Mouse (Mus musculus) embryo, embryonic 9.5 days (tissue): Measurements from ENCODE around the gene Smcr8.

ENCODE experiments used
- DNase-seq: peaks from one replicate; pipeline ENCODE4 v3.0.0-alpha.2; 2017; ENCODE audit errors: extremely low spot score

Gene Smcr8

DNA sequence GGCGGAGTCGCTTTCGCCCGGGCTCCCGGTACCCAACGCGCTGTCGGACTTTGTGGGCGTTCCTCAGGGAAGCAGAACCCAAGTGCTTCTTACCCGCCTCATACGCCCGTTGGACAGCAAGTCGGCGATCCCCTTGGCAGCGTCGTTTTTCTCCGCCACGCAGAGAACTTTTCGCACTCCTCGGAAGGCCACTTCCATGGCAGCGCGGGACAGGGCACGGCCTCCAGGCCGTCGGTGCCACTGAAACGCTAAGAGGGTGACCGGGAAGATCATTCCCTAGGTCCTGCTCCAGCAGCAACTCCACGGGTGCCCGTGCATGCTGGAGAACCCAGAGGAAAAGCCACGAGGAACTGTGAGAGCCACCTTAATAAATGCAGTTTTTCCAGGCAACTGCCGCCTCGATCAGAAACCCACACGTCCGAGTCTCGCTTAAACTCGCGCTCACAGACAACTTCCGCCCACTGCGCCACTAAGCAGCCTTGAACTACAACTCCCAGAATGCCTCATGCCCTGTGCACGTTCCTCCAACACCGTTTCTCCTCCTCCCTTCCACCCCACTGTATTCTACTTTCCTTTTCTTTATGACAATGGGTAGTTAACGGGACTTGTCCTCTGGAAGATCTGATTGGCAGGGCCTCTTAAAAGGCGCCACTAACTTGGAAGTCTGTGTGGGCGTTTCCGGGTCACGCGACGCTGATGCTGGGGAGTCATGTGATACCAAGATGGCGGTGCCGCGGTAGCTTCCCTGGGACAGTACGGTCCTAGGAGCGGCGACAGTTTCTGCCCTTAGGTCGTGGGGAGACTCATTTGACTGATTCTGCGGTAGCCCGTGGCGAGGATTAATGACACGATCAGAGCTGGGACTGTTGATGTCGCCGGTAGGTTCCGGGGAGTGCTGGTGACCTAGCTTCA lies at the start of gene Smcr8, which contains the start of gene Top3a:
TSS of gene Smcr8 (plus strand) at position 696 of the 912 bp plus-strand sequence.
TSS of gene Top3a (minus strand) at position 537 of the 912 bp plus-strand sequence.
- DNase-seq: peak; percentile 89

DNA sequence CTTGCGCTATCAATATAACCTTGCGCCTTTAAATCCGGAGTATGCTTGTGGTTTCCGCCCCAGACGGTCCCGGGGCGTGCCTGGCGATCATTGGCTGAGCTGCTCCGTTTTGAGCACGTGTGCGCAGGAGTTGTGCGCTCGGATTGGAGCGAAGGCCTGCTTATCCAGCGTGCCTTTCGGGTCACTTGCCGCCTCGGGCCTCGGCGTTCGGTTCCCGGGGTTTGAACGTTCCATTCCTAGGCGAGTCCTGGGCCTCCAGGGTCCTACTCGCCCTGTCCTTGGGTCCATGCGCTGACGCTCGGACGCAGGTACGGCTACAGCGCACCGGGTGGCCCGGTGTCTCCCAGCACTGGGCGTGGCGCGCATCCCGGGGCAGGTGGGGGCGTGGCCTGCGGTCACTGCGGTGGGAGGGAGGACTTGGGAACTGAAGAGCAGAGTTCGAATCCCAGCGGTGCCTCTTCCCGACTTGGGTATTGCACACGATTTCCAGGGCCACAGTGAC lies 49.0 kb upstream of the Smcr8 start, which contains the start of gene Mief2:
TSS of gene Mief2 (plus strand) at position 139 of the 502 bp plus-strand sequence.
- DNase-seq: peak; percentile 91

DNA sequence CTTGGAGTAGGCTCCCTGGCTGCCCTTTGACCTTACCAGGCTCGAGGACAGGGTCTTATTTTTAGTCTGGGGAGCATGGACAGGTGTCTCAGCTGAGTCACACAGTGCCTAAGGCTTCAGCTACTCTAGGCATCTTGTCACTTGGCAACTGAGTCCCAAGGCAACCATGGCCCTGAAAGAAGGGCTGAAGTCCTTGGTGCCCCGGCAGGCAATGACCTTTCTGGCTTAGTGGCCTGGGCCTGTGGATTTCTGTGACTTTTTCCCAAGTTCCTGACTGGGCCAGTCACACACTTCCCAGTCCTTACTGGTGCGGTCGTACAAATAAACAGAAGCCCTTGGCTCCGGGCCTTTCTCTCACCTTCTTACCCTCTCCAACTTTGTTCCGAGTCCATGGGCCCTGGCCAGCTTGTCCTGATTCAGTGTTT lies 48.1 kb upstream of the Smcr8 start:
- DNase-seq: no peak

DNA sequence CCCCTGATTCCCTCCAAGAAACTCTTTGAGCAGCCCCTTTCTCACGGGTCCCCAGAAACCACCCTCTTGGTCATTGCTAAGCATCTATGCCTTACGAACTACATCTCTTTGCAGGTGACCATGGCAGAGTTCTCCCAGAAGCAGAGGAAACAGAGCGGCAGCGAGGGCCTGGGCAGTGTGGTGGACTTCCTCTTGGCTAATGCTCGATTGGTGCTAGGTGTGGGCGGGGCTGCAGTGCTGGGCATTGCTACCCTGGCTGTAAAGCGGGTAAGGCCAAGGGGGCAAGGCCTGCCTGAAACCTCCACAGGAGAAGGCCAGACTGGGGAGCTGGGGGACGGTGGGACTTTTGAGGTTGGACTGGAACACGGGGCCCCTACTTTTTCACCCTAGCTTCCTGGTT lies 47.2 kb upstream of the Smcr8 start:
- DNase-seq: no peak

DNA sequence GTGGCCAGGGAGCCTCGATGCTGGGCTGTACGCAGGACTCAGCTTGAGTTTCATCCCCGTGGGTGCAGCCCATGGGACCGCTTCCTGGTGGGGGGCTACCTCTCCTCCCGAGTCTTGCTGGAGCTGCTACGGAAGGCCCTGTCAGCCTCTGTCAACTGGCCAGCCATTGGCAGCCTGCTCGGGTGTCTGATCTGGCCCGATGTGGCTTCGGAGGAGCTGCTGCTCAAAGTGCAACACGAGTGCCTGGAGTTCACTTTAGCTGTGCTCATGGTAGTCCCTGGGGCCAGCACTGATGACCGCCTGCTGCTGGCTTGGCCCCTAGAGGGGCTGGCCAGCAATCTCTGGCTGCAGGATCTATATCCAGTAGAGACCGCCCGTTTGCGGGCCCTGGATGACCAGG lies 46.1 kb upstream of the Smcr8 start:
- no peak for DNase-seq

DNA sequence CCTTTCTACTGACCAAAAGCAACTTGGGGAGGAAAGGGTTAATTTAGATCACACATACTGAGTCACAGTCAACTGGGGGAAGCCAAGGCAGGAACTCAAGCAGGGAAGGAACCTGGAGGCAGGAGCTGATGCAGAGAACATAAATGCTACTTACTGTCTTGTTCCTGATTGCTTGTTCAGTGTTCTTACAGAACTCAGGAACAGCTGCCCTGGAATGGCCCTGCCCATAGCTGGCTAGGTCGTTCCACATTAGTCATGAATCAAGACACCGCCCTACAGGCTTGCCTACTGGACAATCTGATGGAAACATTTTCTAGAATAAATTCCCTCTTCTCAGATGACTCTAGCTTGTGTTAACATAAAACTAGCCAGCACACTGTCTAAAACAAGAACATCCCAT lies 43.1 kb upstream of the Smcr8 start:
- no peak for DNase-seq

DNA sequence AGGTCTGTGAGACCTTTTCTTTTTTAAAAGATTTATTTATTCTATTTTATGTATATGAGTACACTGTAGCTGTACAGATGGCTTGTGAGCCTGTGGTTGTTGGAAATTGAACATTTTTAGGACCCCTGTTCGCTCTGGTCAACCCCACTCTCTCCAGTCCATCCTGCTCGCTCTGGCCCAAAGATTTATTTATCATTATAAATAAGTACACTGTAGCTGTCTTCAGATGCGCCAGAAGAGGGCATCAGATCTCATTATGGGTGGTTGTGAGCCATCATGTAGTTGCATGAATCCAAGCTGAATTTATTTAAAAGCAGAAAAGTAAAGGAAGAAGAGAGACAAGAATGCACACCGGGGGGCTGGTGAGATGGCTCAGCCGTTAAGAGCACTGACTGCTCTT lies 42.1 kb upstream of the Smcr8 start:
- no peak for DNase-seq

DNA sequence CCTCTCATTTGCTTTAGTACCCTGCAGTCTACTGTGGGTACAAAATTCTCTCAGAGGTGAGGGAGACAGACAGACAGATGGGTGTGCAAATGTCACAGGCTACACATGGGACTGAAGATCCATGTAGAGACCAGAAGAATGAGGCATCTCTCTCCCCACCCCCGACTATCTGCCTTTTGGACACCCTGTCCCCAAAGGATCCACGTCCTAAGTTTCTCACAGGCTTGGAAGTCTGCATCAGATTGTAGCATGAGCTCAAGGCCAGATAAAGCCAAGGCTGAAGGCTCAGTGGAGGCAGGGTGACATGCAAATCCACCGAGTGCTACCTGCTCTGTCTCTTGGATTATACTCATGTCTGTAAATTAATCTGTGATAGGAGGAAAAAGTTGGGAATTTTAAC lies 40.8 kb upstream of the Smcr8 start:
- DNase-seq: no peak

DNA sequence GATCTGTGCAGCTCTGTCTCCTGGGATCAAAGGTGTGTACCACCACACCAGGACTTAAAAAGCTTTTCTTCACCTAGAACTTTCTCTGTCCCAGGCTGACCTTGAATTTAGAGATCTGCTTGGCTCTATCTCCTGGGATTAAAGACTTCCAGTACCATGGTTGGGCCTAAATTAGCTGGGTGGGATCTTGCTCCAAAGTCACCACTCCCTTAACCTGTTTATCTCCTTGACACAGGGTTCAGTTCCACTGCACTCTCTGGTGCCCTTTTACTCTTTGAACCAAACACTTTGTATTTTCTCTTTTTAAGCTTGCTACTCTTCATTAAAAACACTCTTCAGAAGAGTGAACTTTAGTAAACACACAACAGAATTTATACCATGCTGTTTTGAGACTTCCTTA lies 39.9 kb upstream of the Smcr8 start:
- DNase-seq: no peak

DNA sequence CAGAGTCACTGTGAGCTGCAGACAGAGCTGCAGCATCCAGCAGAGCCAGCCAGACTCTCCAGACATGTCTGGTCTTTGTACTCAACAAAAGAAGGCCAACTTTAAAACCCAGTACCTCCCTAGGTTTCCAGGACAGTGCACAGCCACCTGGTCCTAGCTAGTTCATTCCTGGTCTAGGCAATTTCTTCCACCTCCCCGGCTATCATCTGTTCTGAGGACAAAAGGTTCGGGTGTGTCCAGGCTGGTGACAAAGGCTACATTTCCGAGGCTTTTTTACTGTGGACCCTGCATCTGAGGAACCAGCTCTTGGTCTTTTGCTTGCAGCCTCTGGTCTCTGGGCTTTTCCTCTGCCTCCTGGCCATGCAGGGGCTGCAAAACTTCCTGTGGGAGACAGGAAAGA lies 37.0 kb upstream of the Smcr8 start:
- no peak for DNase-seq

DNA sequence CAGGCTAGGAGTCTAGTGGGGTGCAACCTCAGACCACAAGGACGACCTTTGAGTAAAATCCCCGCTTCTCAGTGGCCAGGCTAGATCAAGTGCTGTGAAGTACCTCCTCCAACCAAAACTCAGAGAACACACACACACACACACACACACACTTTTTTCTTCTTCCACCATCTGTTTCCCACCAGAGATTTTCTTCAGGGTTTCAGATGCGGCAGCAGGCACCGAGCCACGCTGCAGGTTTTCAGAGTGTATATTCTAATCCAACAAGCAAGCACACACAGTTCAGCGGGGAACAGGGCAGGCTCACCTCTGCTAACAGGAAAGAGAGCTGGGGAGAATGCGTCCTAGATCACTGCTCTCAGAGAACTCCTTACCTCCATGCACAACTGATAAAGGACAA lies 21.8 kb upstream of the Smcr8 start:
- DNase-seq: no peak

DNA sequence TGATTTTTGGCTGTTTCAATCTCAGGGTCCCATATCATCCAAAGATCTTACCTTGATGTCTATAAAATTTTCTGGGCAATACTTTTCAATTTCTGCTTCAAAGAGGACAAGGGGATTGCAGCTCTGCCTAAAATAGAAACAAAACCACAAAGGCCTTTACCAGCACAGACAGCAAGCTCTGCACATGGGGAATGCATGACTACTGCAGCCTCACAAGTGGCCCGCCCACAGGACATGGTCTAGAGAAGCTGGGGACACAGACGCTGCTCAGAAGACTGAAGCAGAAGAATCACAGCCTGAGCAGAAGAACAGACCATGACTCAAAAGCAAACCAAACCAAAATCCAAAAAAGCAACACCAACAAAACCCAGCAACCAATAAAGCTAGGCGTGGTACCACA lies 15.6 kb upstream of the Smcr8 start:
- no peak for DNase-seq

DNA sequence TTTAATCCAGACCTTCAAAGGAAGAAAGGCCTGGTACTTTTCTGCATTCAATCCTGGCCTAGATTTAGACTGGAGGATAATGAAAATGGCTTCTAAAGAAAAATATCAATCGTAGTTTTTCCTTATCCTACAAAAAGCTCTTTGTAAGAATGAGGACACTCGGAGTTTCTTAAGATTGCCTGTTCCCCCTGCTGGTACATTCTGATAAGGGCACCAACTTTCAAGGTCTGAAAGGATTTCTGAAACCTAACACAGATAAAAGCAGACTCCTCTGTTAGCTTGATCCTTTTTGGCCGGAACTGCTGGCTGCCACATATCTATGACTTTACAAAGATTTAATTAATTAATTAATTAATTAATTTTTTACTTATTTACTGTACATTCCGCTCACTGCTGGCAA lies 10.4 kb upstream of the Smcr8 start:
- no peak for DNase-seq

DNA sequence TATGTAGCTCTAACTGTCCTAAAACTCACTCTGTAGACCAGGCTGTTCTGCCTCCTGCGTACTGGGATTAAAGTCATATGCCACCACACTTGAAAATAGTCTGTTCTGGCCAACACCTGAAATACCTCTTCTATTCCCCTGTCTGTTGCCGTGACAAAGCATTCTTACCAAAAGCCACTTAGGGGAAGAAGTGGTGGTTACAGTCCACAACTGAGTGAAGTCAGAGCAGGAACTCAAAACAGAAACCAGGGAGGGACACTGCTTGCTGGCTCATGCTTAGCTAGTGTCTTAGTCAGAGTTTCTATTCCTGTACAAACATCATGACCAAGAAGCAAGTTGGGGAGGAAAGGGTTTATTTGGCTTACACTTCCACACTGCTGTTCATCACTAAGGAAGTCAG lies 8.0 kb upstream of the Smcr8 start:
- no peak for DNase-seq

DNA sequence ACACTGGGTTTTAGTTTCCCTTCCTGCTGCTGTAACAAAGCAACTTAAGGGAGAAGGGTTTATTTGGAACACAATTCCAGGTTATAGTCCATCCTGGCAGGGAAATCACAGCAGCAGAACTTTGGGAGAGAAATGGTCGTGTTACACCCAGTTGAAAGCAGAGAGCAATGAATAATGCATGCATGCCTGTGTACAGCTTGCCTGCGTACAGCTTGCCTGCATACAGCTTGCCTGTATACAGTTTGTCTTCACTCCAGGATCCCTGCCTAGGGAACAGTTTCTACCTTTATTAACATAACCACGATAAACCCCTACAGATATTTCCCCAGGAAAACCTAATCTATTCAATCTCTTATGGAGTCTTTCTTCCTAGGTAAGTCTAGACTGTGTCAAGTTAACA lies 6.5 kb upstream of the Smcr8 start:
- no peak for DNase-seq

DNA sequence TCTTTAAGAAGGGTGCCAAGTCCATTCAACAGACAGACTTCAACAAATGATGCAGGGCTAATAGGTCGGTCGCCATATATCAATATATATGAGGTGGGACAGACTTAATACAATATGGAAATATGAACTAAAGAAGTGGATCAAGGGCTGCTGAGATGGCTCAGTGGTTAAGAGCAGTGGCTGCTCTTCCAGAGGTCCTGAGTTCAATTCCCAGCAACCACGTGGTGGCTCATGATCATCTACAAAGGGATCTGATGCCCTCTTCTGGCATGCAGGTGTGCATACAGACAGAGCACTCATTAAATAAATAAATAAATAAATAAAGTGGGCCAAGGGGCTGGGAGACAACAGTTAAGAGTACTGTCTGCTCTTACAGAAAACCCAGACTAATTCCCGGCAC lies 5.2 kb upstream of the Smcr8 start:
- DNase-seq: no peak

DNA sequence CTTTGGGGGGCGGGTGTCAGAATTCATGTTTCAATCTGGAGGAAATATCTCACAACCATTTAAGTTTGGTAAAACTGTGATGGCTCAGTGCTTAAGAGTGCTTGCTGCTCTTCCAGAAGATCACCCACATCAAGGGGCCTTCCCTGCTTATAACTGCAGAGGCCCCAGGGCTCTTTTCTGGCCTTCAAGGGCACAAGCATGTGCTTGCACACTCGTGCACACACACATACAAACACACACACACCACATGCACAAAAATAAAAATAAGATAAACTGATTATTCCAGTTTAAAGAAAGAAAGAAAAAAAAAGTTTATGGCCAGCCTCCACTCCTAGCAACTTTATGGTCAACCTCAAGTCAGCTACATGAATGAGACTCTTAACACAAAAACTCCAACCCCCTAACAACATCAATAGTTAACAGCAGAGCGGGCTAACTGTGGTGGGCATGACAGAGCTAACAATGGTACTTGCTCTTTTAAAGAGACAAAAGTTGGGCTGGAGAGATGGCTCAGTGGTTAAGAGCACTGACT lies 3.1 kb upstream of the Smcr8 start:
- no peak for DNase-seq

DNA sequence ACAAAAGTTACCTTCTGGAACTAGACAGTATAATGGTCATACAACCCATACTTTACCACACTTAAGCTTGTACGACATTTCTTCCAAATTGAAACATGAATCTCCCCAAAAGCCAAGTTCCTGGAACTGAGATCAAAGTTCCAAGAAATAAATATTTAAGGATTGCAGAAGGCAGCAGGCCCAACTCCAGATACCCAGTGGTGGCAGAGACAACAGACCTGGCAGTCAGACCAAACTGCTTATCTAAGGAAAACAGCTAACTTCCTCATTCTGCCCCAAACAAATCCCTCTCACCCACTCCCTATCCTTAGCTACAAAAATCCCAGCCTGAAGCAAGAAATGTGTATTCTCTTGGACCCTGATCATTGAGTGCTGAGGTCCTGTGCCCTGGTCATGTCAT lies 2.5 kb upstream of the Smcr8 start:
- DNase-seq: no peak

DNA sequence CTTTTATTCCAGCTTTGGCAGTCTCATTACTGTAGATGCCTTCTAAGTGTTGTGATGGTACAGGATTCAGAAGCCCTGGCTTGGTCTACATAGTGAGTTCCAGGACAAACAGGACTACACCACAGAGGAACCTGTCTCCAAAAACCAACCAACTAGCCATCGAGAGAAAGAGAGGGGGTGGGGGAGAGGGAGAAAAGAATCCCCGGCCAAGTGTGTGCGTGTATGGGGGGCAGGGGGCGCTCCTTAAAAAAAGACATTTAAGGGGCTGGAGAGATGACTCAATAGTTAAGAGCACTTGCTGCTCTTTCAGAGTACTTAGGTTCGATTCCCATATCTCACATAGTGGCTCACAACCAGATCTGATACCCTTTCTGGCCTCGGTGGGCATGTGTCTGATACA lies 1.7 kb upstream of the Smcr8 start:
- no peak for DNase-seq

DNA sequence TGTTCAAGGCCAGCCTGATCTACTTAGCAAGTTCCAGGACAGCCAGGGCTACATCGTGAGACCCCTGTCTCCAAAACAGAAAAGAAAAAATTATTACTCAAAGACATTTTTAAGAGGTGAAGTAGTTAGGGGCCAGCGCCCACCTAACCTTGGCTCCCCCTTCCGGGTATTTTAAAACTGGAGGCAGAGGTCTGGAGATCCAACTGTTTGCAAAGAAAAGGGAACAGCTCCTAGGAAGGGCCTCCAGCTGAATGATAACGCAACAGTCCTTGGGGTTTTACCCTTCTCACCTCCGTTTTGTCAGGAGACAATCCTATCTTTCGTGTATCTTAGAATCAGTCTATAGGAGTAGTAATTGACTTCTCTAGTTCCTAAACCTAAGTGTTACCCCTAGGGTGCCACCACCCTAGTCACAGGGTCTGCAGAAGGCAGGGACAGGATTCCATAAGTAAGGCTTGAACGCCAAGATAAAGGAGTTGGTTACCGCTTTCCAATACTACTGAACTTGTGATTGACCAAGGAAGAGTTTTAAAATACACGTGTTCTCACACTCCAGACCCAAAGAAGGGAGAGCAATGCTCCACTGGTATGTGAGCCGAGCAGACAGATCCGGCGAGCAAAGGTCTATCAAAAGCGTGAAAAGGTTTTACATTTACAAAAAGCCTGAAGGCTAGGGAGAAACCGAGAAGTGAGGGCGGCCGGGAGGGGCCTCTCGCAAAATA lies 1.1 kb upstream of the Smcr8 start:
- DNase-seq: peak; percentile 64

DNA sequence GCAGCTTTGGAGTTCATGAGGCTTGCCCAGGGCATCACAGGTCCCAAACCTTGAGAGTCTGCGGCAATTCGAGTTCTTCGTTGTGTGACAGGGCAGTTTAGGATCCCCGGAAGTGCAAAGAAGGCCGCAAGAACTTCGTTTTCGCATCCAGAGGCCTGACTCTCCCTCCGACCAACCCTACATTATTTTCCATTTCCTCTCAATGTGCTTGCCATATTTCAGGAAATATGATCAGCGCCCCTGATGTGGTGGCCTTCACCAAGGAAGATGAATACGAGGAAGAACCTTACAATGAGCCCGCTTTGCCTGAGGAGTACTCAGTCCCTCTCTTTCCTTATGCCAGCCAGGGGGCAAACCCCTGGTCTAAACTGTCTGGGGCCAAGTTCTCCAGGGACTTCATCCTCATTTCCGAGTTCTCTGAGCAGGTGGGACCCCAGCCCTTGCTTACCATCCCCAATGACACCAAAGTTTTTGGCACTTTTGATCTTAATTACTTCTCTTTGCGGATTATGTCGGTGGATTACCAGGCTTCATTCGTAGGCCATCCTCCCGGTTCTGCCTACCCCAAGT lies 562 bp downstream of the Smcr8 start:
- no peak for DNase-seq

DNA sequence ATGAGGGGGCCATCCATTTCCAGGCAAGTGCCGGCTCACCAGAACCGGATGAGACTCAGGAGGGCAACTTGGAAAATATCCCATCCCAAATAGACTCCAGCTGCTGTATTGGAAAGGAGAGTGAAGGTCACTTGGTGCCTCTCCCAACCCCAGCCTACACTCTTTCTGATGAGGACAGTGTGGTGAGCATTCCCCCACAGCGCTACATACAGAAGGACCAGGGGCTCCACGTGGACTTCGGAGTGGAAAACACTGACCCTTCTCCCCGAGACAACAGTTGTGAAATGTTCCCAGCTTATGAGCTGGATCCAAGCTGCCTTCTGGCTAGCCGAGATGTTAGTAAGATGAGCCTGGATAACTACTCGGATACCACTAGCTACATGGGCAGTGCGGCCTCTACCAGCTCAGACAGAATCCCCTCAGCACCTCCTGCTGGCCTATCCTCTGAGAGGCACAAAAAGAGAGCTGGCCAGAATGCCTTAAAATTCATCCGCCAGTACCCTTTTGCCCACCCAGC lies 2.4 kb downstream of the Smcr8 start:
- no peak for DNase-seq
